Mouse (Mus musculus): ENCODE measurements around the gene Vamp4. TPM values are rescaled to one million over a fixed set of nuclear protein-coding genes. Genes with fewer than 3 reads are reported as not detected.

Vamp4 gene
- 5.6 and 5.7 TPM in 2 replicates for polyA plus RNA-seq (2012; rRNA removed; ENCODE audit: low replicate concordance)

GRCm38 (mm10) chr1:162570260-162570748 is at the start of gene Vamp4:
TSS of gene Vamp4 (plus strand) at chr1:162570515.

GRCm38 (mm10) chr1:162548016-162548916 is 22.0 kb upstream of the Vamp4 start, which contains the start of gene Mettl13:
TSS of gene Mettl13 (minus strand) at chr1:162548551.

GRCm38 (mm10) chr1:162639051-162639750 is 68.9 kb downstream of the Vamp4 start, which contains the start of gene Myoc:
TSS of gene Myoc (plus strand) at chr1:162639155.

Other genes starting within 250 kb of the Vamp4 start
- gene Dnm3, start 92.5 kb upstream of the Vamp4 start, polyA plus RNA-seq (2012; rRNA removed; ENCODE audit: low replicate concordance), result 0.36 and 1.2 TPM in 2 replicates
- 1.8 and 2.2 TPM in 2 replicates for gene Mettl13, start 22.0 kb upstream of the Vamp4 start, polyA plus RNA-seq (2012; rRNA removed; ENCODE audit: low replicate concordance)
- not detected in 2 replicates for gene Myoc, start 68.6 kb downstream of the Vamp4 start, polyA plus RNA-seq (2012; rRNA removed; ENCODE audit: low replicate concordance)
- not detected in 2 replicates for gene Myocos, start 87.7 kb downstream of the Vamp4 start, polyA plus RNA-seq (2012; rRNA removed; ENCODE audit: low replicate concordance)
- gene Prrc2c, start 170.0 kb downstream of the Vamp4 start, polyA plus RNA-seq (2012; rRNA removed; ENCODE audit: low replicate concordance), result 11.9 and 20.4 TPM in 2 replicates
- 4.6 and 6.5 TPM in 2 replicates for gene Fmo4, start 243.5 kb downstream of the Vamp4 start, polyA plus RNA-seq (2012; rRNA removed; ENCODE audit: low replicate concordance)

All from duodenum, adult 2 months (tissue).